Comparison of ENCODE assay signal across 18 mouse cellular contexts in the genomic region with DNA sequence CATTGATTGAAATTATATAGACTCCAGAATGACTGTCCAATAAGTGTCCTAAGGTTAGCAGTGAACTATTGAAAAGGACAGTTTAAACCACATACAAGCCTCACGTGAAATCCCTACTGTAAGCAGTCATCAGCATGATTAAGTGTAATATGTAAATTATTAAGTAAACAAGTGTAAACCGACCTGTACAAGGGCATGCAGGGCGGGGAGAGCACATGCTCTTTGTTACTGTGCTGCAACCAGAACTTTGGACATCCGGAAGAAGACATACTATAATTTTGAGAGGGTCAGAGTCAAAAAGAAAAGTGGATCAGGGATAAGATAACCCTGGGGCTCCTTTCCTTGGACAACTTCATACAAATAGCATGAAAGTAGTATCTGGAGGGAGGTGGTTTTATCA.
"Had no signal": no experiment of that assay in that cellular context is flagged by ENCODE, and none has a peak within 500 bp of the region (broad histone marks: within the 10 kb centered on the region; RNA-seq: fewer than 3 reads in every experiment).

No protein-coding gene starts in this region.

- H3K4me1 ChIP-seq: hindbrain, embryonic 15.5 days; midbrain, embryonic 15.5 days; stomach, embryonic 15.5 days had no signal

- H3K9ac ChIP-seq: hindbrain, embryonic 15.5 days; limb, embryonic 12.5 days; limb, embryonic 15.5 days; liver, embryonic 12.5 days; liver, embryonic 15.5 days; midbrain, embryonic 12.5 days; midbrain, embryonic 15.5 days; neural tube, embryonic 13.5 days; stomach, embryonic 15.5 days had no signal

- H3K9me3 ChIP-seq: hindbrain, embryonic 15.5 days; limb, embryonic 12.5 days; limb, embryonic 15.5 days; liver, embryonic 12.5 days; liver, embryonic 15.5 days; midbrain, embryonic 12.5 days; midbrain, embryonic 15.5 days; neural tube, embryonic 13.5 days; stomach, embryonic 15.5 days had no signal

- H3K27me3 ChIP-seq: hindbrain, embryonic 15.5 days; limb, embryonic 12.5 days; limb, embryonic 15.5 days; liver, embryonic 12.5 days; liver, embryonic 15.5 days; midbrain, embryonic 12.5 days; midbrain, embryonic 15.5 days; neural tube, embryonic 13.5 days; stomach, embryonic 15.5 days had no signal

- H3K27ac ChIP-seq: hindbrain, embryonic 15.5 days; limb, embryonic 12.5 days; limb, embryonic 15.5 days; liver, embryonic 12.5 days; liver, embryonic 15.5 days; midbrain, embryonic 12.5 days; midbrain, embryonic 15.5 days; neural tube, embryonic 13.5 days; stomach, embryonic 15.5 days had no signal

- ATAC-seq: liver, embryonic 12.5 days; midbrain, embryonic 15.5 days had no signal

- H3K36me3 ChIP-seq: hindbrain, embryonic 15.5 days; limb, embryonic 12.5 days; limb, embryonic 15.5 days; liver, embryonic 12.5 days; liver, embryonic 15.5 days; midbrain, embryonic 12.5 days; midbrain, embryonic 15.5 days; neural tube, embryonic 13.5 days; stomach, embryonic 15.5 days had no signal

- H3K4me3 ChIP-seq: hindbrain, embryonic 15.5 days; limb, embryonic 12.5 days; limb, embryonic 15.5 days; liver, embryonic 12.5 days; liver, embryonic 15.5 days; midbrain, embryonic 12.5 days; midbrain, embryonic 15.5 days; myocyte; neural tube, embryonic 13.5 days; stomach, embryonic 15.5 days had no signal

- DNase-seq: left cerebral cortex, postnatal 4 days; lung, adult 2 months; lung, postnatal 14 days; lung, postnatal 4 days; retina, postnatal 1 day; right cerebral cortex, postnatal 25 days; spleen, adult 18-20 months; thymus, postnatal 25 days had no signal

- H3K4me2 ChIP-seq: hindbrain, embryonic 15.5 days; limb, embryonic 12.5 days; limb, embryonic 15.5 days; liver, embryonic 12.5 days; liver, embryonic 15.5 days; midbrain, embryonic 12.5 days; midbrain, embryonic 15.5 days; neural tube, embryonic 13.5 days; stomach, embryonic 15.5 days had no signal
